Mouse (Mus musculus) CH12.LX (cell line): ENCODE data around the gene 1700042G07Rik. TPM values are rescaled to one million over a fixed set of nuclear protein-coding genes. Genes with fewer than 3 reads are reported as not detected.

Experiments used
- DNase-seq: peaks from one replicate; pipeline ENCODE4 v3.0.0-alpha.2; 2013; ENCODE audit errors: extremely low read depth
- H3K27ac ChIP-seq: 2 replicates; pipeline ENCODE4 v1.5.1; 2012; ENCODE audit warnings: low read depth, mild to moderate bottlenecking, control low read depth, moderate library complexity; ENCODE audit not compliant: insufficient read depth
- H3K27me3 ChIP-seq: replicated peaks from 2 replicates; pipeline ENCODE3; 2012; ENCODE audit warnings: inconsistent platforms
- H3K36me3 ChIP-seq, 2 experiments: replicated peaks in 1 of 2; 2 replicates each; pipeline versions ENCODE3 to v1.6.1; 2012; ENCODE audit warnings: inconsistent platforms in 1 of 2, low read length in 1 of 2, mild to moderate bottlenecking in 1 of 2, mixed read lengths in 1 of 2, moderate library complexity in 1 of 2; ENCODE audit not compliant: control insufficient read depth in 1 of 2, insufficient read depth in 1 of 2
- H3K4me1 ChIP-seq, 2 experiments: 2 replicates each; pipeline ENCODE4 v1.6.1; 2012; ENCODE audit warnings: inconsistent platforms in 1 of 2, moderate library complexity in 1 of 2; ENCODE audit not compliant: insufficient read depth in 2 of 2, control insufficient read depth in 1 of 2
- H3K4me2 ChIP-seq: 2 replicates; pipeline ENCODE4 v1.6.1; 2012; ENCODE audit warnings: low read depth, mild to moderate bottlenecking, control low read depth; ENCODE audit not compliant: poor library complexity, insufficient read depth, severe bottlenecking
- H3K4me3 ChIP-seq, 3 experiments: fragments of 150-350 bp in 1 of 3; sonication (generic) in 1 of 3; replicated peaks in 1 of 3; 2 replicates each; pipeline versions ENCODE3 to v1.5.1; 2011 to 2012; ENCODE audit warnings: low read depth in 2 of 3, low read length in 2 of 3, mild to moderate bottlenecking in 2 of 3, moderate library complexity in 2 of 3, control low read depth in 1 of 3, improper control_type of control experiment in 1 of 3, inconsistent platforms in 1 of 3, mixed read lengths in 1 of 3; ENCODE audit not compliant: poor library complexity in 1 of 3
- H3K79me2 ChIP-seq: replicated peaks from 2 replicates; pipeline ENCODE4 v1.6.1; 2012; ENCODE audit warnings: mild to moderate bottlenecking, moderate library complexity; ENCODE audit not compliant: control insufficient read depth, poor library complexity, insufficient read depth, severe bottlenecking; ENCODE audit errors: extremely low read depth
- H3K9ac ChIP-seq: 2 replicates; pipeline ENCODE4 v1.6.1; 2012; ENCODE audit warnings: low read depth, mild to moderate bottlenecking, control low read depth, moderate library complexity; ENCODE audit not compliant: insufficient read depth
- H3K9me3 ChIP-seq: replicated peaks from 2 replicates; pipeline ENCODE3; 2012; ENCODE audit warnings: low read length, inconsistent platforms, mixed read lengths
- CHD1 ChIP-seq: IDR thresholded peaks from 2 replicates; pipeline ENCODE4 v1.6.1; 2012; ENCODE audit warnings: low read depth, low read length, improper control_type of control experiment, inconsistent platforms
- CHD2 ChIP-seq: IDR thresholded peaks from 2 replicates; pipeline ENCODE4 v1.6.1; 2011; ENCODE audit warnings: low read length, improper control_type of control experiment
- CTCF ChIP-seq, 2 experiments: IDR thresholded peaks in 1 of 2; conservative IDR thresholded peaks in 1 of 2; 2 replicates each; pipeline ENCODE4 v1.5.1; 2011 to 2012; ENCODE audit warnings: low read depth in 2 of 2, low read length in 2 of 2, improper control_type of control experiment in 1 of 2, inconsistent platforms in 1 of 2, mild to moderate bottlenecking in 1 of 2, moderate library complexity in 1 of 2
- EP300 ChIP-seq: IDR thresholded peaks from 2 replicates; pipeline ENCODE4 v1.6.1; 2011; ENCODE audit warnings: low read length, improper control_type of control experiment
- ETS1 ChIP-seq: conservative IDR thresholded peaks from 2 replicates; pipeline ENCODE4 v1.6.1; 2012; ENCODE audit warnings: low read depth, mild to moderate bottlenecking, inconsistent platforms, low read length, improper control_type of control experiment, moderate library complexity
- GABPA ChIP-seq: IDR thresholded peaks from 2 replicates; pipeline ENCODE4 v1.6.1; 2012; ENCODE audit warnings: low read depth, low read length, improper control_type of control experiment, inconsistent platforms; ENCODE audit not compliant: insufficient replicate concordance
- IRF4 ChIP-seq: IDR thresholded peaks from 2 replicates; pipeline ENCODE4 v1.6.1; 2014; ENCODE audit warnings: low read depth, mild to moderate bottlenecking, inconsistent platforms, low read length, improper control_type of control experiment
- MAX ChIP-seq: IDR thresholded peaks from 2 replicates; pipeline ENCODE4 v1.6.1; 2011; ENCODE audit warnings: low read length, improper control_type of control experiment
- MEF2A ChIP-seq: IDR thresholded peaks from 2 replicates; pipeline ENCODE4 v1.6.1; 2014; ENCODE audit warnings: low read depth, mild to moderate bottlenecking, inconsistent platforms, low read length, improper control_type of control experiment, borderline replicate concordance
- RAD21 ChIP-seq: IDR thresholded peaks from 2 replicates; pipeline ENCODE4 v1.6.1; 2011; ENCODE audit warnings: low read depth, mild to moderate bottlenecking, low read length, improper control_type of control experiment, moderate library complexity
- RCOR1 ChIP-seq: conservative IDR thresholded peaks from 2 replicates; pipeline ENCODE4 v1.6.1; 2012; ENCODE audit warnings: low read depth, mild to moderate bottlenecking, inconsistent platforms, low read length, improper control_type of control experiment
- SMC3 ChIP-seq: IDR thresholded peaks from 2 replicates; pipeline ENCODE4 v1.6.1; 2011; ENCODE audit warnings: low read depth, low read length, improper control_type of control experiment
- TBP ChIP-seq: conservative IDR thresholded peaks from 2 replicates; pipeline ENCODE4 v1.6.1; 2011; ENCODE audit warnings: low read depth, low read length, improper control_type of control experiment
- TCF12 ChIP-seq: IDR thresholded peaks from 2 replicates; pipeline ENCODE4 v1.6.1; 2014; ENCODE audit warnings: low read depth, mild to moderate bottlenecking, inconsistent platforms, low read length, improper control_type of control experiment
- ZC3H11A ChIP-seq: IDR thresholded peaks from 2 replicates; pipeline ENCODE4 v1.6.1; 2012; ENCODE audit warnings: low read depth, mild to moderate bottlenecking, inconsistent platforms, low read length, improper control_type of control experiment
- ZNF384 ChIP-seq: IDR thresholded peaks from 2 replicates; pipeline ENCODE4 v1.6.1; 2012; ENCODE audit warnings: low read depth, low read length, improper control_type of control experiment, inconsistent platforms
- dilution Hi-C: fragments of 300-500 bp; cut with MboI; formaldehyde crosslinking; loops from 2 replicates; pipeline ENCODE4 v1.14.3; 2020; ENCODE audit warnings: low sequenced_read_pairs; ENCODE audit not compliant: extremely low pct_unique_long_range_greater_than_20kb, extremely low pct_ligation_motif_present
- in situ Hi-C: fragments of 300-500 bp; cut with MboI; formaldehyde crosslinking; loops from 3 replicates; pipeline ENCODE4 v1.14.3; 2019; ENCODE audit warnings: low sequenced_read_pairs, low pct_ligation_motif_present, low pct_unique_long_range_greater_than_20kb, mixed read lengths
- polyA plus RNA-seq: library from polyadenylated mRNA; unstranded; fragments of >175 nt; gene quantifications from 2 replicates; pipeline ENCODE4 v1.2.1, GENCODE M21; 2012; ENCODE audit warnings: low read depth; ENCODE audit not compliant: insufficient read length
- total RNA-seq, 2 experiments: library from RNA; depleted of rRNA; stranded (reverse); fragments of 300-350 nt in 1 of 2; fragments of >200 nt in 1 of 2; gene quantifications; 2 replicates each; pipeline ENCODE4 v1.2.3; 2012 to 2014

The 1700042G07Rik gene
- total and polyA plus RNA-seq, 3 experiments: not detected

DNA sequence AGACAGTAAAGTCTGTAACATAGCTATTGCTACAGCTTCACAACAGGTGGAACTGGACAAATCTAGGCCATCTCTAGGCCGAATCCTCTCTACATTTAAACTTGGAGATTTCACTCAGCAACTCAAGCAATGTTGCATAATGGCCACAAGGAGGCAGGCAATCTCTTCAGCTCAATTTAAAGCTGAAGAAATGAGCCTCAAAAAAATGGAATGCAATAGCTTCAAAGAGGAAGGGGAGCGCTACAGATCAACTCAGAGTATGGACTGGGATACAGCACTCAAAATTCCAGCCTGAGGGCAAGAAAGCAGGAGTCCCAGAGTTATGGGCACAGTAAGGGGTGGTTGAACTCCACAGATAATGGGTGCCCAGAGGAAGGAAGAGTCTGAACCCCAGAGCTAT lies 38.2 kb upstream of the 1700042G07Rik start:
- Histone ChIP-seq H3K9ac (no peak overlapping the region), H3K36me3 (peaks cover 0 to 19% of the 10 kb centered on the region in 2 experiments)
- dilution Hi-C loops: no loop called here

DNA sequence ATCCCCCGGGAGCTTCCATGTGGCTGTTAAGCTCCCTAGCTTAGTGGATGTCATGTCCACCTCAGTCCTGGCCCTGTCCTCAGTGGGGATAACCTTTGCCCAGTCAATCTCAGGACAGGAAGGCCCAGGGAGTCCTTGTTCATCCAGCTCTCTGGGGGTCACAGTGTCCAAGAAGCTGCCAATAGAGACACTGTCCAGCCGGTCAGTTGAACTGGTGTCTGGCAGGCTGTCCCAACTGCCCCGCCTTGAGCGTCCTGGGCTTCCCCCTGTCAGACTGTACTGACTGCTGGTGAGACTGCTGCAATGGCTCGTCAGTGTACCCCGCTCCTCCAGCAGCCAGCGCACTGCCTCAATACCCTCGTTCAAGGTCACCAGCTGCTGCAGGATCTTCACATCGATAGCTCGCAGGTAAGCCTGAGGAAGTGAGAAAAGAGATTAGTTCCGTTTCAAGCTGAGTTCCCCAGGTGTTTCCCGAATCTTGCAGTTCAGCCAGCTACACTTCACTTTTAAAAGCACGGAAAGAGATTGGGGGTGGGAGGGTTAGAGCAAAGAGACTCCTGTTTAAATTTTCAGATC lies 35.7 kb upstream of the 1700042G07Rik start:
- in situ Hi-C loops: no loop called here
- TF ChIP-seq TCF12: peak; percentile 59; the same call in 1 of the 2 replicates
- 0 out of 2 replicates have a peak, but pooled peaks have one; percentile 29 for TF ChIP-seq RCOR1
- TF ChIP-seq EP300: peak; percentile 87
- peak; percentile 83 for TF ChIP-seq IRF4
- peak; percentile 43; the same call in 1 of the 2 replicates for TF ChIP-seq ETS1
- no peak for TF ChIP-seq CHD1
- peak; percentile 55; the same call in 1 of the 2 replicates for TF ChIP-seq CHD2
- TF ChIP-seq MEF2A: 0 out of 2 replicates have a peak, but pooled peaks have one; percentile 42
- no peak for TF ChIP-seq MAX
- TF ChIP-seq SMC3: no peak
- TF ChIP-seq, all 38 proteins: peak for 7
- H3K9me3 ChIP-seq: no peaks in the 10 kb centered on the region
- H3K79me2 ChIP-seq: no peaks in the 10 kb centered on the region
- no peak overlapping the region for H3K27ac ChIP-seq
- DNase-seq: peak; percentile 69
- H3K27me3 ChIP-seq: peaks cover 3% of the 10 kb centered on the region
- dilution Hi-C loops: no loop called here
- H3K4me1 ChIP-seq: peaks cover 6 to 49% of the 10 kb centered on the region in 2 experiments
- H3K4me3 ChIP-seq: peak overlapping the region in 1 of 3 experiments; percentile 2
- H3K4me2 ChIP-seq: peak overlapping the region; percentile 8
- peaks cover 0 to 2% of the 10 kb centered on the region in 2 experiments for H3K36me3 ChIP-seq
- H3K9ac ChIP-seq: no peak overlapping the region

More for the DNA sequence above, 38.2 kb upstream of the 1700042G07Rik start:
- Histone ChIP-seq H3K4me2 (no peak overlapping the region), H3K4me3 (no peak overlapping the region), H3K9me3 (no peaks in the 10 kb centered on the region), H3K79me2 (no peaks in the 10 kb centered on the region), H3K27ac (no peak overlapping the region), H3K27me3 (no peaks in the 10 kb centered on the region), H3K4me1 (peaks cover 6 to 36% of the 10 kb centered on the region in 2 experiments)
- peak; percentile 55 for DNase-seq
- TF ChIP-seq SMC3 (peak; percentile 77), GABPA (no peak), ZC3H11A (peak; percentile 35; the same call in 1 of the 2 replicates), CTCF (conservative IDR thresholded peaks at IDR 0.05 in 1 of 2, IDR thresholded peaks at IDR 0.05 in 1 of 2; ENCODE audit: low read depth in 2 of 2, low read length in 2 of 2) (peak; percentile 77 to 90), TBP (no peak), RAD21 (peak; percentile 91), ZNF384 (peak; percentile 85)
- in situ Hi-C loops: no loop called here
